Mouse (Mus musculus): ENCODE measurements around the gene Diaph2. TPM values are rescaled to one million over a fixed set of nuclear protein-coding genes. Genes with fewer than 3 reads are reported as not detected.

Diaph2 gene
- polyA plus RNA-seq, 1 experiment from 2014 or later, result 6.1 TPM

- Histone ChIP-seq H3K9me3 (replicated peaks) (no peaks in the 10 kb centered on the region), H3K27me3 (no peaks in the 10 kb centered on the region), H3K4me1 (no peaks in the 10 kb centered on the region), H3K4me2 (no peak overlapping the region), H3K9ac (no peak overlapping the region), H3K27ac (no peak overlapping the region), H3K36me3 (ENCODE audit: poor library complexity, severe bottlenecking) (no peaks in the 10 kb centered on the region), H3K4me3 (no peak overlapping the region)
- no peak for ATAC-seq
- WGBS, result 90% methylated on average over 4 of the region's 4 CpGs
Measured at GRCm38 (mm10) chrX:130212227-130212626, 462.7 kb downstream of the Diaph2 start.

- H3K27me3 ChIP-seq, result no peaks in the 10 kb centered on the region
- WGBS, result 82% methylated on average over 4 of the region's 4 CpGs
- H3K36me3 ChIP-seq (ENCODE audit: poor library complexity, severe bottlenecking), result no peaks in the 10 kb centered on the region
- H3K27ac ChIP-seq, result no peak overlapping the region
- H3K9me3 ChIP-seq (replicated peaks), result no peaks in the 10 kb centered on the region
- H3K9ac ChIP-seq, result no peak overlapping the region
- H3K4me2 ChIP-seq, result no peak overlapping the region
- ATAC-seq, result no peak
- no peak overlapping the region for H3K4me3 ChIP-seq
- no peaks in the 10 kb centered on the region for H3K4me1 ChIP-seq
Measured at GRCm38 (mm10) chrX:130212759-130213158, 463.2 kb downstream of the Diaph2 start.

GRCm38 (mm10) chrX:130230045-130230444 is 480.5 kb downstream of the Diaph2 start:
- Histone ChIP-seq H3K4me2 (no peak overlapping the region), H3K4me1 (no peaks in the 10 kb centered on the region), H3K4me3 (no peak overlapping the region), H3K9me3 (replicated peaks) (no peaks in the 10 kb centered on the region), H3K27ac (no peak overlapping the region), H3K36me3 (ENCODE audit: poor library complexity, severe bottlenecking) (no peaks in the 10 kb centered on the region), H3K9ac (no peak overlapping the region), H3K27me3 (no peaks in the 10 kb centered on the region)
- ATAC-seq, result no peak
- WGBS, result 86% methylated on average over 1 of the region's 1 CpGs

GRCm38 (mm10) chrX:130235167-130235566 is 485.6 kb downstream of the Diaph2 start:
- H3K27ac ChIP-seq, result no peak overlapping the region
- no peak overlapping the region for H3K4me2 ChIP-seq
- no peaks in the 10 kb centered on the region for H3K27me3 ChIP-seq
- 88% methylated on average over 1 of the region's 1 CpGs for WGBS
- H3K9me3 ChIP-seq (replicated peaks), result no peaks in the 10 kb centered on the region
- no peaks in the 10 kb centered on the region for H3K4me1 ChIP-seq
- no peak for ATAC-seq
- no peak overlapping the region for H3K9ac ChIP-seq
- no peaks in the 10 kb centered on the region for H3K36me3 ChIP-seq (ENCODE audit: poor library complexity, severe bottlenecking)
- H3K4me3 ChIP-seq, result no peak overlapping the region

GRCm38 (mm10) chrX:130246652-130247051 is 497.1 kb downstream of the Diaph2 start:
- Histone ChIP-seq H3K27me3 (no peaks in the 10 kb centered on the region), H3K4me3 (no peak overlapping the region), H3K36me3 (ENCODE audit: poor library complexity, severe bottlenecking) (no peaks in the 10 kb centered on the region), H3K9me3 (replicated peaks) (no peaks in the 10 kb centered on the region), H3K4me2 (no peak overlapping the region), H3K9ac (no peak overlapping the region), H3K27ac (no peak overlapping the region), H3K4me1 (no peaks in the 10 kb centered on the region)
- no peak for ATAC-seq
- 52% methylated on average over 1 of the region's 1 CpGs for whole genome bisulfite sequencing

GRCm38 (mm10) chrX:130253664-130254063 is 504.1 kb downstream of the Diaph2 start:
- no peak overlapping the region for H3K4me2 ChIP-seq
- no peaks in the 10 kb centered on the region for H3K27me3 ChIP-seq
- no peaks in the 10 kb centered on the region for H3K36me3 ChIP-seq (ENCODE audit: poor library complexity, severe bottlenecking)
- no peaks in the 10 kb centered on the region for H3K9me3 ChIP-seq (replicated peaks)
- 82% methylated on average over 4 of the region's 4 CpGs for WGBS
- no peak overlapping the region for H3K9ac ChIP-seq
- H3K4me3 ChIP-seq, result no peak overlapping the region
- no peaks in the 10 kb centered on the region for H3K4me1 ChIP-seq
- no peak for ATAC-seq
- no peak overlapping the region for H3K27ac ChIP-seq

GRCm38 (mm10) chrX:130265707-130266106 is 516.2 kb downstream of the Diaph2 start:
- H3K4me1 ChIP-seq, result no peaks in the 10 kb centered on the region
- peak; percentile 83 for ATAC-seq
- H3K36me3 ChIP-seq (ENCODE audit: poor library complexity, severe bottlenecking), result no peaks in the 10 kb centered on the region
- no peak overlapping the region for H3K27ac ChIP-seq
- H3K27me3 ChIP-seq, result no peaks in the 10 kb centered on the region
- no peak overlapping the region for H3K4me2 ChIP-seq
- no peak overlapping the region for H3K4me3 ChIP-seq
- H3K9me3 ChIP-seq (replicated peaks), result no peaks in the 10 kb centered on the region
- no peak overlapping the region for H3K9ac ChIP-seq

GRCm38 (mm10) chrX:130279144-130279543 is 529.6 kb downstream of the Diaph2 start:
- WGBS, result 86% methylated on average over 4 of the region's 4 CpGs
- no peaks in the 10 kb centered on the region for H3K9me3 ChIP-seq (replicated peaks)
- no peaks in the 10 kb centered on the region for H3K4me1 ChIP-seq
- no peak for ATAC-seq
- H3K9ac ChIP-seq, result no peak overlapping the region
- no peak overlapping the region for H3K27ac ChIP-seq
- no peak overlapping the region for H3K4me3 ChIP-seq
- no peaks in the 10 kb centered on the region for H3K36me3 ChIP-seq (ENCODE audit: poor library complexity, severe bottlenecking)
- no peaks in the 10 kb centered on the region for H3K27me3 ChIP-seq
- H3K4me2 ChIP-seq, result no peak overlapping the region

GRCm38 (mm10) chrX:130281484-130281883 is 531.9 kb downstream of the Diaph2 start:
- 82% methylated on average over 2 of the region's 2 CpGs for WGBS
- no peak for ATAC-seq
- Histone ChIP-seq H3K27me3 (no peaks in the 10 kb centered on the region), H3K36me3 (ENCODE audit: poor library complexity, severe bottlenecking) (no peaks in the 10 kb centered on the region), H3K4me3 (no peak overlapping the region), H3K9me3 (replicated peaks) (no peaks in the 10 kb centered on the region), H3K4me2 (no peak overlapping the region), H3K4me1 (no peaks in the 10 kb centered on the region), H3K27ac (no peak overlapping the region), H3K9ac (no peak overlapping the region)

- H3K4me2 ChIP-seq, result no peak overlapping the region
- no peak overlapping the region for H3K4me3 ChIP-seq
- H3K27me3 ChIP-seq, result no peaks in the 10 kb centered on the region
- H3K9me3 ChIP-seq (replicated peaks), result no peaks in the 10 kb centered on the region
- H3K9ac ChIP-seq, result no peak overlapping the region
- 79% methylated on average over 9 of the region's 9 CpGs for WGBS
- no peaks in the 10 kb centered on the region for H3K4me1 ChIP-seq
- H3K36me3 ChIP-seq (ENCODE audit: poor library complexity, severe bottlenecking), result no peaks in the 10 kb centered on the region
- H3K27ac ChIP-seq, result no peak overlapping the region
- no peak for ATAC-seq
Measured at GRCm38 (mm10) chrX:130287032-130287431, 537.5 kb downstream of the Diaph2 start.

- H3K27ac ChIP-seq, result no peak overlapping the region
- H3K9me3 ChIP-seq (replicated peaks), result no peaks in the 10 kb centered on the region
- 92% methylated on average over 5 of the region's 5 CpGs for WGBS
- no peak overlapping the region for H3K4me2 ChIP-seq
- no peak for ATAC-seq
- H3K4me3 ChIP-seq, result no peak overlapping the region
- no peaks in the 10 kb centered on the region for H3K27me3 ChIP-seq
- H3K9ac ChIP-seq, result no peak overlapping the region
- no peaks in the 10 kb centered on the region for H3K4me1 ChIP-seq
- H3K36me3 ChIP-seq (ENCODE audit: poor library complexity, severe bottlenecking), result no peaks in the 10 kb centered on the region
Measured at GRCm38 (mm10) chrX:130289775-130290174, 540.2 kb downstream of the Diaph2 start.

- no peak for ATAC-seq
- Histone ChIP-seq H3K27me3 (no peaks in the 10 kb centered on the region), H3K4me2 (no peak overlapping the region), H3K9me3 (replicated peaks) (no peaks in the 10 kb centered on the region), H3K4me1 (0 out of 2 replicates have a peak, but pooled peaks cover 3% of the 10 kb centered on the region), H3K9ac (no peak overlapping the region), H3K27ac (no peak overlapping the region), H3K4me3 (no peak overlapping the region), H3K36me3 (ENCODE audit: poor library complexity, severe bottlenecking) (no peaks in the 10 kb centered on the region)
Measured at GRCm38 (mm10) chrX:130350808-130351435, 601.4 kb downstream of the Diaph2 start.

- 39% methylated on average over 7 of the region's 7 CpGs for WGBS
- peak; percentile 86 for ATAC-seq
- no peak overlapping the region for H3K4me2 ChIP-seq
Measured at GRCm38 (mm10) chrX:130351480-130351879, 601.9 kb downstream of the Diaph2 start.

More at GRCm38 (mm10) chrX:130351480-130351879, 601.9 kb downstream of the Diaph2 start:
- Histone ChIP-seq H3K4me3 (no peak overlapping the region), H3K9me3 (replicated peaks) (no peaks in the 10 kb centered on the region), H3K4me1 (0 out of 2 replicates have a peak, but pooled peaks cover 3% of the 10 kb centered on the region), H3K36me3 (ENCODE audit: poor library complexity, severe bottlenecking) (no peaks in the 10 kb centered on the region), H3K27me3 (no peaks in the 10 kb centered on the region), H3K9ac (no peak overlapping the region), H3K27ac (no peak overlapping the region)

Data from forebrain, embryonic 13.5 days (tissue).